Mouse (Mus musculus) CD8-positive naive resting alpha-beta T cell, adult 2 months (primary cell): ENCODE data around the gene Cc2d1a.
A peak's percentile ranks its signal among the peaks of the same experiment; 100 is the strongest.

ENCODE experiments used
- DNase-seq, 2 experiments: peaks; one replicate each; pipeline ENCODE4 v3.0.0; 2022; ENCODE audit warnings: low read depth in 2 of 2, low spot score in 2 of 2

The Cc2d1a gene

GRCm38 (mm10) chr8:84178592-84178991 is 30.9 kb upstream of the Cc2d1a start:
- DNase-seq, result no peak

DNA sequence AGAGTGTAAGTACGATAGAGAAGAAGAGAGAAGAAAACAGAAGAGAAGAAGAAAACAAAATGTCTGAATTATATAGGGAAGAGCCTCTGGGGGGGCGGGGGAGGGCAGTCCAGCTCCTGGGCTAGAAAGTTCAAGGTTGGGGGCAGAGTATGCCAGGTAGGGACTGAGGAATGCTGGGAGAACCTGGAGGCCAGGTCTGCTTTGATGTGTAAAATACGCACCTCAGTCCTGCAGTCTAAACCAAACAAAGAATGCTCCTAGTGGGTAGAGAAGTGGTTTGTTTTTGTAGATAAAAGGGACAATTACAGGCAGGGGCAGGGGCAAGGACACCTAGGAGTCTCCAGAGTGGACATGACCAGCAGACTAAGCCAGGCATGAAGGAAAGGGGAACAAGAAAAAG is 29.7 kb upstream of the Cc2d1a start:
- no peak for DNase-seq

DNA sequence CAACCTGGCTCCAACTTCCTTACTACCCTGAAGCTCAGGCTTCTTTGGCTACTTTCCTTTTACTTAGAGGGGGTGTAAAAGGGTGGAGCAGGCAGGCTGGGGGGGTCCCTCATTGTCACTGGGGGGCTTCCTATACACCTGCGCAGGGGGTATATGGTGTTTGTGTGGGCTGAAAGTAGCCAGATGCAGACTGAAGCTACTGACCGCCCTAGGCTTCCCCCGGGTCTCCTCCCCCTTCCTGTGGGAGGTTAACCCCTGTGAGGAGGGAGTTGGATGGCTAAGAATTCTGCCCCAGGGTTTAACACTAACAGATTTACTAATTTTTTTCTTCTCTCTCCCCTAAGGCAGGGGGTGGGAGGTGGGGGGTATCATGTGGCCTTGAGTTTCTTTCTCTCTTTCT is 28.8 kb upstream of the Cc2d1a start:
- no peak for DNase-seq

- no peak for DNase-seq
Observed at GRCm38 (mm10) chr8:84173861-84174260, 26.1 kb upstream of the Cc2d1a start.

DNA sequence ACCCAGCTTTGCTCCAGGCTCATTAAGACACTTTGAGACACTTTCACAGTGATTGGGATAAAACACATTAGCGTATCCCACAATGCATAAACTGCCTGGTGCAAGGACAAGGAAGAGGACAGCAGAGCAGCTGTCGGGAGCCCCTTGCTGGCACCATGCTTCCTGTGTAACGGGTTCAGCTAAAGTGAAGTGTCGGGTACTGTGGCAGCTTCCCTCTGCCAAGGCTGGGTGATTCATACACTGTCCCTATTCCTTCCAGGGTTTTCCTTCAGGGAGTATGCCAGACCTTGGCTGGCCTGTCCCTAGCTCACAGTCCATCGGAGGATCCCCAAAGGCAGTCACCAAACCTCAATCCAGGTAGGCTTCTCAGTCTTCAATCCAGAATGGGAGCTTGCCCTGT is 22.4 kb upstream of the Cc2d1a start:
- DNase-seq, result no peak

DNA sequence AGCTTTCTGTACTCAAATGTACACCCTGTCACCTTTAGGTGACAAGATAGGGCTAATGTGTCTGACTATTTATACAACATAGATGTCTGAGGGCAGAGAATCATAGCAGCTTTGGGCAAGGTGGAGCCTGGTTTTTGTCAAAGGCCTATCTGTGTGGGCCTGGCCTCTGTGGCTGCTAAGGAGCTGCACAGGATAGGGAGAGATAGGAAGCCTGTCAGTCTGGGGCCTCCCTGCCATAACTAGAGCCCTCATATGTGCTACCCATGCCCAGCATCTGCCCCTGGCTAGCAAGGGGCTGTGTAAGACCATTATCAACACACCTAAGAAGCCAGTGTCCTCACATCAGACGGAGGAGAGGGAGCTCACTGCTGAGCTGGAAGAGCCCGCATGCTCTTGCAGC is 20.0 kb upstream of the Cc2d1a start:
- no peak for DNase-seq

- DNase-seq, result no peak
Observed at GRCm38 (mm10) chr8:84157620-84158019, 9.9 kb upstream of the Cc2d1a start.

DNA sequence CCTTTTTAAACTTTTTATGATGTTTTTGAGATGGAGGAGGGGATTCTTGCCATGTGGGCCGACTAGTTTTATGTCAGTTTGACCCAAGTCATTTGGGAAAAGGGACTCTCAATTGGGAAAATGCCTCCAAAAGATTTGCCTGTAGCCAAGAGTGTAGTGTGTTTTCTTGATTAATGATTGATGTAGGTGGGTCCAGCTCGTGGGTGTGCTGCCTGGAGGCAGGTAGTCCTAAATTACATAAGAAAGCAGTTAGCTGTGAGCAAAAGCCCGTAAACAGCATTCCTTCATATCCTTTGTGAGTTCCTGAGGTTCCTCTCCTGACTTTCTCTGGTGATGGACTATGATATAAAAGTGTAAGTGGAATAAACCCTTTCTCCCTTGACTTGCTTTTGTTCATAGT is 1.4 kb upstream of the Cc2d1a start:
- DNase-seq, result no peak

- DNase-seq, result no peak
Observed at GRCm38 (mm10) chr8:84148531-84148850, 755 bp upstream of the Cc2d1a start.

- no peak for DNase-seq
Observed at GRCm38 (mm10) chr8:84147324-84147766, 391 bp downstream of the Cc2d1a start.

- no peak for DNase-seq
Observed at GRCm38 (mm10) chr8:84144636-84145245, 3.0 kb downstream of the Cc2d1a start.

DNA sequence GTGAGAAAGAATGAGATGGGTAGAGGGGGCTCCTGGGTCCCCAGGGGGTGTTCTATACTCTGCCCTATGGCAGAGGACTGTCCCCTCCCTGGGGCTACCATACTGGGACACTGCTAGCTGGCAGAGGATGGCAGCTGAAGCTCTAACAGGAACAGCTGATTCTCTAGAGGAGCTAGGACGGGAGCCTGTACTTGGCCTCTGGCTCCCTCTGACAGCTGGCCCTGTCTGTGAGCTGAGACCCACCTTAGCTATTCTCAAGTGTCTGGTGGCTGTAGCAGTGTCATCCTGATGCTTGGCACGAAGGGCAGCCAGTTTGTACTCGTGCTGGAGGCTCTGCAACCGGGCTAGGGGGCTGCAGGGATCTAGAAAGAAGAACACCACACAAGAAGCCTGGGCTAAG is 6.9 kb downstream of the Cc2d1a start:
- DNase-seq, result no peak

GRCm38 (mm10) chr8:84137848-84138247 is 9.9 kb downstream of the Cc2d1a start:
- no peak for DNase-seq

GRCm38 (mm10) chr8:84132225-84132624 is 15.5 kb downstream of the Cc2d1a start:
- DNase-seq, result no peak

DNA sequence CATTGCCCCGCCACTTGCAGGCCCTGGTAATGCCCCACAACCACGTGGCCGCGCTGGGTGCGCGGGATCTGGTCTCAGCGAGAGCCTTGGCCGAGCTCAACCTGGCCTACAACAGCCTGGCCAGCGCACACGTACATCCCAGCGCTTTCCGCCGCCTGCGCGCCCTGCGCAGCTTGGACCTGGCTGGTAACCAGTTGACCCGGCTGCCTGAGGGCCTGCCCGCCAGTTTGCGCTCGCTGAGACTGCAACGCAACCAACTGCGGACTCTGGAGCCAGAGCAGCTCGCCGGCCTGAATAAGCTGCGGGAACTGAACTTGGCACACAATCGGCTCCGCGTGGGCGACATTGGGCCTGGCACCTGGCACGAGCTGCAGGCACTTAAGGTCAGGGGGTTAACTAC is 16.9 kb downstream of the Cc2d1a start:
- DNase-seq, result no peak

DNA sequence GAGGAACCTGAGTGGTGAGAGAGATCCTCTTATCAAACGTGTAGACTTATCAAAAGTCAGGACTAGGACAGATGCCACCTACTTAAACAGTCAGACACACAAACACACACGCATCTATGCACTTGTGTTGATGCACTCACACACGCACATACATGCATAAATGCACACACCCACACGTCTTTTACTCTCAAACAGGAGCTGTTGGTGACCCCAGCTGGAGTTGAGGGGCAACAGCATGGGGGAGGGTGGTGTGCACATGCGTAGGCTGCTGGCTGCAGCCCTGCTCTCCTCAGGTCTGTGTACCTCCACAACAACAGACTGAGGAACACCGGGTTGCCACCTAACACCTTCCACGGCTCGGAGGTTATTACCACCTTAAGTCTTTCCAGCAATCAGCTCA is 19.5 kb downstream of the Cc2d1a start:
- DNase-seq, result peak in 1 of 2 experiments; percentile 58

DNA sequence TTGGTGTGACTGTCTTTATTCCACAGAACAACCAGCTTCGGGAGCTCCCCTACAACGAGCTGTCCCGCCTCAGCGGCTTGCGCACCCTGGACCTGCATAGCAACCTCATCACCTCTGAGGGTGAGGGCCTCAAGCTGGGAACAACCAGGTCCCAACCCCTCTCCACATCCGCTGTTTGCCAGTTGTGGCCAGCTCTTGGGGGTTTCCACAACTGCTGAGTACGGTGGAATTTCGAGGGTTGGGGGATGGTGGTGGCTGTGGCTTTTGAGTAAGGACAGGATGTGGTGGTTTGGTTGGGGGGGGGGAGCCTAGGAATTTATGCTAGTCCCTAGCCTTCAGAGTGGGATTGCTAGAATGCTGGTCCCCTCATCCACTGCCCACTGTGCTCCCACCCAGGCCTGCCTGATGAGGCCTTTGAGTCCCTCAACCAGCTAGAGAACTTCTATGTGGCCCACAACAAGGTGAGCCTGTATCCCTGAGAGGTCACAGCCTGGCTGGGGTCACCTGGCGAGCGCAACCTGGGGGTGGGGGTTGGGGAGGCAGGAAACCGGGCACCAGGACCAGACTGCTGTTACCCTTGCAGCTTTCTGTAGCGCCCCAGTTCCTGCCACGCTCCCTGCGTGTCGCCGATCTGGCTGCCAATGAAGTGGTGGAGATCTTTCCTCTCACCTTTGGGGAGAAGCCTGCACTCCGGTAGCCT is 20.4 kb downstream of the Cc2d1a start:
- DNase-seq, result peak; percentile 77 to 80

DNA sequence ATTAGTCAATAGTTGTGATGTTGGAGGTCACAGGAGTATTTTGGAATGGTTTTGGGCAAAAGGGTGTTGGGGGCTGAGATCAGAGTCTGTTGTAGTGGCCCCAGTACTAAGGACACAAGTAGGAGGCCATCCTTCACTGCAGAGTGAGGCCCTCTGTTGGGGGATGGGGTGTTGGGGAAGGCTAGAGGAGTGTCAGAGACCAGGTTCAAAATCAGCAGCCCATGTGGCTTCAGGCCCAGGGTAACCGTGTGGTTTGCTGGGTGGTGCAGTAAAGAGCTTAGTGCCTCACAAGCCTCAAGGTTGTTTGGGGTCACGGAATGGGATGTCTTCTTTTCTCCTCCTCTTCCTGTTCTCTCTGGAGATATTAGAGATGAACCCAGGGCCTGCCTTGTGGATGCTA is 21.0 kb downstream of the Cc2d1a start:
- DNase-seq, result no peak

- DNase-seq, result no peak
Observed at GRCm38 (mm10) chr8:84125656-84126055, 22.1 kb downstream of the Cc2d1a start, which contains the start of gene Podnl1. Gene Podnl1, plus strand, starts transcription at chr8:84125989.

GRCm38 (mm10) chr8:84122151-84122550 is 25.6 kb downstream of the Cc2d1a start:
- no peak for DNase-seq

DNA sequence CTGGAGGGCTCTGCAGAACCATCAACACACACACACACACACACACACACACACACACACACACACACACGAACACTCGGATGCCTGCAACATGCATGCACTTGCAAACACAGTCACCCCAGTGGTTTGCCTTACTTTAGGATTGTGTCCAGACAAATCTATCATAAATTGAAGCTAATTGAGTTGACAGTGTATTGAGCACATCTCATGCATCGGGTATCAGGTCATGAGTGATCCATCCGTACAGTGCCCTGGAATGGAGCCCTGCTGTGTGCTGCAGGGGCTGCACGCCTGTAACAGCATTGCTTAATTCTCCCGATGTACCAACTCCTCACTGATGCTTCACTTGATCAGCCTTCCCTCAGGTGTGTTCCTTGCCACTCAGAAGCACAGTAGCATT is 32.1 kb downstream of the Cc2d1a start:
- DNase-seq, result no peak

- DNase-seq, result no peak
Observed at GRCm38 (mm10) chr8:84106216-84107040, 41.3 kb downstream of the Cc2d1a start.
